Mouse (Mus musculus) megakaryocyte, embryonic 14.5 days (primary cell): ENCODE results near the gene Sox6. TPM values are rescaled to one million over a fixed set of nuclear protein-coding genes. Genes with fewer than 3 reads are reported as not detected.

ENCODE experiments used
- H3K27me3 ChIP-seq: replicated peaks from 2 replicates; pipeline ENCODE3; 2012; ENCODE audit warnings: inconsistent platforms
- H3K36me3 ChIP-seq: replicated peaks from 2 replicates; pipeline ENCODE3; 2012; ENCODE audit warnings: low read length, inconsistent platforms, mixed read lengths
- H3K4me1 ChIP-seq: 2 replicates; pipeline ENCODE4 v1.6.1; 2012; ENCODE audit warnings: inconsistent platforms
- H3K4me3 ChIP-seq: replicated peaks from 2 replicates; pipeline ENCODE3; 2012; ENCODE audit warnings: moderate library complexity, mild to moderate bottlenecking, inconsistent platforms
- H3K9me3 ChIP-seq: 2 replicates; pipeline ENCODE4 v1.6.1; 2012; ENCODE audit warnings: inconsistent platforms
- FLI1 ChIP-seq: IDR thresholded peaks from 2 replicates; pipeline ENCODE4 v1.6.1; 2012; ENCODE audit warnings: low read length, inconsistent platforms, mixed read lengths
- GATA1 ChIP-seq: IDR thresholded peaks from 3 replicates; pipeline ENCODE4 v1.6.1; 2012; ENCODE audit warnings: mixed read lengths, low read length, inconsistent platforms, borderline replicate concordance
- polyA plus RNA-seq: library from polyadenylated mRNA; stranded (reverse); fragments of >175 nt; gene quantifications from 2 replicates; pipeline ENCODE4 v1.2.3, GENCODE M21; 2012; ENCODE audit warnings: low replicate concordance; ENCODE audit not compliant: insufficient read depth

Sox6 gene
- polyA plus RNA-seq, 1 experiment: 0.17 TPM

GRCm38 (mm10) chr7:115684142-115684541, 354.5 kb downstream of the Sox6 start:
- Histone ChIP-seq H3K4me3 (no peak overlapping the region), H3K9me3 (no peaks in the 10 kb centered on the region), H3K36me3 (no peaks in the 10 kb centered on the region), H3K4me1 (no peaks in the 10 kb centered on the region), H3K27me3 (peaks cover 2% of the 10 kb centered on the region)
- TF ChIP-seq GATA1 (no peak), FLI1 (no peak)

- Histone ChIP-seq H3K9me3 (no peaks in the 10 kb centered on the region), H3K36me3 (no peaks in the 10 kb centered on the region), H3K4me1 (no peaks in the 10 kb centered on the region), H3K27me3 (peaks cover 2% of the 10 kb centered on the region), H3K4me3 (no peak overlapping the region)
- TF ChIP-seq FLI1 (no peak), GATA1 (no peak)
Measured at GRCm38 (mm10) chr7:115671749-115672148, 366.8 kb downstream of the Sox6 start.

GRCm38 (mm10) chr7:115671272-115671671, 367.3 kb downstream of the Sox6 start:
- Histone ChIP-seq H3K4me1 (no peaks in the 10 kb centered on the region), H3K36me3 (no peaks in the 10 kb centered on the region), H3K27me3 (peaks cover 2% of the 10 kb centered on the region), H3K9me3 (no peaks in the 10 kb centered on the region), H3K4me3 (no peak overlapping the region)
- TF ChIP-seq FLI1 (no peak), GATA1 (no peak)

GRCm38 (mm10) chr7:115669207-115670004, 369.2 kb downstream of the Sox6 start:
- H3K36me3 ChIP-seq: no peaks in the 10 kb centered on the region
- TF ChIP-seq GATA1: no peak
- no peak for TF ChIP-seq FLI1
- no peaks in the 10 kb centered on the region for H3K4me1 ChIP-seq
- peaks cover 2% of the 10 kb centered on the region for H3K27me3 ChIP-seq
- no peak overlapping the region for H3K4me3 ChIP-seq
- no peaks in the 10 kb centered on the region for H3K9me3 ChIP-seq

- Histone ChIP-seq H3K9me3 (no peaks in the 10 kb centered on the region), H3K4me1 (no peaks in the 10 kb centered on the region), H3K36me3 (no peaks in the 10 kb centered on the region), H3K27me3 (peaks cover 2% of the 10 kb centered on the region), H3K4me3 (no peak overlapping the region)
- TF ChIP-seq GATA1 (no peak), FLI1 (no peak)
Measured at GRCm38 (mm10) chr7:115666686-115667382, 371.8 kb downstream of the Sox6 start.

GRCm38 (mm10) chr7:115663399-115663798, 375.2 kb downstream of the Sox6 start:
- Histone ChIP-seq H3K36me3 (no peaks in the 10 kb centered on the region), H3K27me3 (peaks cover 2% of the 10 kb centered on the region)
- TF ChIP-seq GATA1 (no peak), FLI1 (no peak)

GRCm38 (mm10) chr7:115662121-115662520, 376.5 kb downstream of the Sox6 start:
- Histone ChIP-seq H3K27me3 (peaks cover 2% of the 10 kb centered on the region), H3K4me3 (no peak overlapping the region), H3K4me1 (no peaks in the 10 kb centered on the region), H3K9me3 (no peaks in the 10 kb centered on the region), H3K36me3 (no peaks in the 10 kb centered on the region)
- TF ChIP-seq FLI1 (no peak), GATA1 (no peak)

More at GRCm38 (mm10) chr7:115663399-115663798, 375.2 kb downstream of the Sox6 start:
- Histone ChIP-seq H3K4me3 (no peak overlapping the region), H3K4me1 (no peaks in the 10 kb centered on the region), H3K9me3 (no peaks in the 10 kb centered on the region)

GRCm38 (mm10) chr7:115646696-115647095, 391.9 kb downstream of the Sox6 start:
- H3K9me3 ChIP-seq: no peaks in the 10 kb centered on the region
- H3K4me3 ChIP-seq: no peak overlapping the region
- TF ChIP-seq FLI1: no peak
- no peak for TF ChIP-seq GATA1
- H3K4me1 ChIP-seq: no peaks in the 10 kb centered on the region
- H3K27me3 ChIP-seq: peaks cover 3% of the 10 kb centered on the region
- H3K36me3 ChIP-seq: no peaks in the 10 kb centered on the region

GRCm38 (mm10) chr7:115645971-115646447, 392.6 kb downstream of the Sox6 start:
- TF ChIP-seq FLI1: no peak
- no peak for TF ChIP-seq GATA1
- H3K27me3 ChIP-seq: peaks cover 3% of the 10 kb centered on the region
- no peaks in the 10 kb centered on the region for H3K36me3 ChIP-seq
- H3K9me3 ChIP-seq: no peaks in the 10 kb centered on the region
- no peaks in the 10 kb centered on the region for H3K4me1 ChIP-seq
- H3K4me3 ChIP-seq: no peak overlapping the region
